Mouse (Mus musculus) brain, embryonic 14.5 days (tissue): Measurements from ENCODE around the gene Ciapin1.

Experiments used
- CTCF ChIP-seq: fragments of 200-500 bp; IDR thresholded peaks from 2 replicates; pipeline ENCODE4 v1.5.1; 2012; ENCODE audit warnings: inconsistent platforms, mild to moderate bottlenecking, moderate library complexity, borderline replicate concordance; ENCODE audit not compliant: insufficient read depth, insufficient read length; ENCODE audit errors: extremely low read depth
- POLR2A ChIP-seq: fragments of 200-500 bp; IDR thresholded peaks from 2 replicates; pipeline ENCODE4 v1.6.1; 2012; ENCODE audit warnings: mild to moderate bottlenecking, inconsistent platforms, borderline replicate concordance; ENCODE audit not compliant: poor library complexity, insufficient read depth, insufficient read length, severe bottlenecking; ENCODE audit errors: extremely low read depth

DNA sequence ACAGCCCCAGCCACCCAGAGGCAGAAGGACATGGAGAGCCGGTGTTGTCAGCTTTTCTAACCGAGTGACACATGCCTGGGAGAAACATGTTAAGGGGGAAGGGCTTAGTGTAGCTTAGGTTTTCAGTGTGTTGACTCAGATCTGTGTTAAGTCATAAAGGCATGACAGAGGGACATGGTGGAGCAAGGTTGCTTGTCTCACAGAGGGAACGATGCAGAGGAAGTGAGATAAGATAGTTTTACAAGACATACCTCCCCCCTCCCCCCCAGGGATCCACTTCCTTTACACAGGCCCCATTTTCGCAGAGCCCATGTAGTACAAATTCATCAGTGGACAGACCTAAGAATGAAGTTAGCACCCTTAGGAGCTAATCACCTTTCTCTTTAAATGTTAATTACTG is 35.8 kb downstream of the Ciapin1 start:
- TF ChIP-seq CTCF = no peak
- no peak for TF ChIP-seq POLR2A
